Comparison of ENCODE assay signal across 15 mouse cellular contexts in genomic region chr11:115608421-115609399, GRCm38 (mm10). TPM values are rescaled to one million over a fixed set of nuclear protein-coding genes. Genes with fewer than 3 reads are reported as not detected.
A peak's percentile ranks its signal among the peaks of the same experiment; 100 is the strongest.
DNase-seq lines count a peak whose midpoint lies in the region; ATAC-seq and TF ChIP-seq lines count a peak whose summit lies in the region.
"Had no signal": no experiment of that assay in that cellular context is flagged by ENCODE, and none has a peak within 500 bp of the region (broad histone marks: within the 10 kb centered on the region; RNA-seq: fewer than 3 reads in every experiment).

No protein-coding gene starts in this region.

- DNase-seq in heart, postnatal 36 days: no peak
- DNase-seq in left cerebral cortex, postnatal 10 days (ENCODE audit: extremely low spot score in 1 of 2, low spot score in 2 of 2): peak; percentile 33 to 59
- DNase-seq in left cerebral cortex, adult 18-20 months (ENCODE audit: low spot score in 2 of 2): no peak
- peak; percentile 54 for DNase-seq in brain, adult 2 months (ENCODE audit: low read depth, low spot score)
- DNase-seq in thymus, postnatal 25 days: no peak
- DNase-seq: adrenal gland, postnatal 10 days; kidney, adult 2 months; lung, postnatal 36 days; midbrain, embryonic 14.5 days; spleen, adult 18-20 months had no signal

- H3K36me3 ChIP-seq in heart, embryonic 13.5 days: peaks cover 48% of the 10 kb centered on the region
- H3K36me3 ChIP-seq in E14TG2a.4 (ENCODE audit: insufficient read depth, low read length): peaks cover 74% of the 10 kb centered on the region
- H3K36me3 ChIP-seq in forebrain, embryonic 15.5 days: peaks cover 29% of the 10 kb centered on the region

- 81% methylated on average over 23 of the region's 23 CpGs for WGBS in heart, embryonic 13.5 days
- WGBS in forebrain, embryonic 15.5 days: 86% methylated on average over 23 of the region's 23 CpGs

- 0 out of 2 replicates have a peak overlapping the region, but pooled peaks have one; percentile 33 for H3K9ac ChIP-seq in heart, embryonic 13.5 days
- H3K9ac ChIP-seq in forebrain, embryonic 15.5 days (replicated peaks): no peak overlapping the region
- H3K9ac ChIP-seq: liver, embryonic 14.5 days had no signal

- no peak overlapping the region for H3K27ac ChIP-seq in heart, embryonic 13.5 days (replicated peaks)
- H3K27ac ChIP-seq in forebrain, embryonic 15.5 days (replicated peaks): no peak overlapping the region
- H3K27ac ChIP-seq: liver, embryonic 14.5 days; stomach, postnatal 0 days had no signal

- H3K9me3 ChIP-seq in heart, embryonic 13.5 days: no peaks in the 10 kb centered on the region
- H3K9me3 ChIP-seq in E14TG2a.4 (ENCODE audit: low read length): no peaks in the 10 kb centered on the region
- no peaks in the 10 kb centered on the region for H3K9me3 ChIP-seq in forebrain, embryonic 15.5 days

- H3K27me3 ChIP-seq in heart, embryonic 13.5 days (replicated peaks): no peaks in the 10 kb centered on the region
- H3K27me3 ChIP-seq in E14TG2a.4 (ENCODE audit: insufficient read depth, low read length): no peaks in the 10 kb centered on the region
- no peaks in the 10 kb centered on the region for H3K27me3 ChIP-seq in forebrain, embryonic 15.5 days

- intact Hi-C loops in heart, postnatal 36 days (cut with DNase I): no loop called here
- intact Hi-C loops in left cerebral cortex, postnatal 10 days (cut with DNase I): no loop called here

- H3K4me2 ChIP-seq in heart, embryonic 13.5 days: no peak overlapping the region
- no peak overlapping the region for H3K4me2 ChIP-seq in forebrain, embryonic 15.5 days (replicated peaks)

- no peak for ATAC-seq in heart, embryonic 13.5 days (ENCODE audit: extremely low read depth, insufficient number of reproducible peaks, low FRiP score, low TSS enrichment)
- no peak for ATAC-seq in forebrain, embryonic 15.5 days (replicated peaks)

- no peak for TF ChIP-seq CTCF in E14TG2a.4 (conservative IDR thresholded peaks at IDR 0.05; ENCODE audit: low read length)

- H3K4me3 ChIP-seq in heart, embryonic 13.5 days: no peak overlapping the region
- H3K4me3 ChIP-seq in E14TG2a.4 (replicated peaks; ENCODE audit: low read length): peak overlapping the region; percentile 46
- no peak overlapping the region for H3K4me3 ChIP-seq in forebrain, embryonic 15.5 days

- peaks cover 37% of the 10 kb centered on the region for H3K4me1 ChIP-seq in heart, embryonic 13.5 days
- H3K4me1 ChIP-seq in E14TG2a.4 (replicated peaks; ENCODE audit: low read depth, low read length): peaks cover 77% of the 10 kb centered on the region
- H3K4me1 ChIP-seq in forebrain, embryonic 15.5 days: peaks cover 35% of the 10 kb centered on the region

RNA-seq across cellular contexts. Expression of gene Mif4gd, which starts 4.1 kb away (rescaled TPM):
- 23.1 and 24.6 TPM in 2 replicates for polyA plus RNA-seq in heart, embryonic 13.5 days (2015; fragmentation: Nextera tagmentation; extraction: Ambion mirVana)
- 10 to 100 TPM; 47.3 to 53.8 TPM for total RNA-seq in heart, postnatal 36 days (2021)
- 10 to 100 TPM; 14.4 to 14.6 TPM for total RNA-seq in left cerebral cortex, postnatal 10 days (2021)
- 10 to 100 TPM; 15.4 to 16.1 TPM for total RNA-seq in left cerebral cortex, adult 18-20 months (2021)
- polyA plus RNA-seq in forebrain, embryonic 15.5 days (2015; fragmentation: Nextera tagmentation; extraction: Ambion mirVana): 9.1 and 11.4 TPM in 2 replicates

RNA-seq across cellular contexts. Expression of gene Gga3, which starts 4.9 kb away (rescaled TPM):
- polyA plus RNA-seq in heart, embryonic 13.5 days (2015; fragmentation: Nextera tagmentation; extraction: Ambion mirVana): 14.0 and 14.9 TPM in 2 replicates
- total RNA-seq in heart, postnatal 36 days (2021): 10 to 100 TPM; 18.0 to 21.3 TPM
- total RNA-seq in left cerebral cortex, postnatal 10 days (2021): 10 to 100 TPM; 51.4 to 65.1 TPM
- 10 to 100 TPM; 81.4 to 84.1 TPM for total RNA-seq in left cerebral cortex, adult 18-20 months (2021)
- polyA plus RNA-seq in forebrain, embryonic 15.5 days (2015; fragmentation: Nextera tagmentation; extraction: Ambion mirVana): 28.1 and 28.2 TPM in 2 replicates

RNA-seq across cellular contexts. Expression of gene Mrps7, which starts 5.0 kb away (rescaled TPM):
- 79.2 and 86.8 TPM in 2 replicates for polyA plus RNA-seq in heart, embryonic 13.5 days (2015; fragmentation: Nextera tagmentation; extraction: Ambion mirVana)
- total RNA-seq in heart, postnatal 36 days (2021): 10 to 100 TPM; 80.1 to 85.7 TPM
- 10 to 100 TPM; 52.7 to 58.7 TPM for total RNA-seq in left cerebral cortex, postnatal 10 days (2021)
- total RNA-seq in left cerebral cortex, adult 18-20 months (2021): 10 to 100 TPM; 52.8 to 54.1 TPM
- polyA plus RNA-seq in forebrain, embryonic 15.5 days (2015; fragmentation: Nextera tagmentation; extraction: Ambion mirVana): 70.3 and 73.6 TPM in 2 replicates

RNA-seq across cellular contexts. Expression of gene Slc25a19, which starts 19.4 kb away (rescaled TPM):
- 36.4 and 37.2 TPM in 2 replicates for polyA plus RNA-seq in heart, embryonic 13.5 days (2015; fragmentation: Nextera tagmentation; extraction: Ambion mirVana)
- total RNA-seq in heart, postnatal 36 days (2021): 10 to 100 TPM; 35.5 to 38.8 TPM
- 10 to 100 TPM; 55.0 to 59.7 TPM for total RNA-seq in left cerebral cortex, postnatal 10 days (2021)
- total RNA-seq in left cerebral cortex, adult 18-20 months (2021): 10 to 100 TPM; 55.2 to 60.6 TPM
- polyA plus RNA-seq in forebrain, embryonic 15.5 days (2015; fragmentation: Nextera tagmentation; extraction: Ambion mirVana): 55.3 and 56.1 TPM in 2 replicates

RNA-seq across cellular contexts. Expression of gene Nup85, which starts 44.5 kb away (rescaled TPM):
- polyA plus RNA-seq in heart, embryonic 13.5 days (2015; fragmentation: Nextera tagmentation; extraction: Ambion mirVana): 111 and 113 TPM in 2 replicates
- 10 to 100 TPM; 23.5 to 23.8 TPM for total RNA-seq in heart, postnatal 36 days (2021)
- total RNA-seq in left cerebral cortex, postnatal 10 days (2021): 10 to 100 TPM; 43.9 to 51.2 TPM
- total RNA-seq in left cerebral cortex, adult 18-20 months (2021): 10 to 100 TPM; 44.2 to 49.3 TPM
- 127 and 138 TPM in 2 replicates for polyA plus RNA-seq in forebrain, embryonic 15.5 days (2015; fragmentation: Nextera tagmentation; extraction: Ambion mirVana)

Comparison
In these comparisons a context has a peak if more than half of its experiments do, and no peak if none do; other contexts are left out.
1. DNase-seq: peak in left cerebral cortex, postnatal 10 days (2 of 2) and brain, adult 2 months (single experiment); none in heart, postnatal 36 days (0 of 2), left cerebral cortex, adult 18-20 months (0 of 2) and thymus, postnatal 25 days (single experiment).